Mouse (Mus musculus) layer of hippocampus, postnatal 25 days (tissue): ENCODE data around the gene Wbp2nl. TPM values are rescaled to one million over a fixed set of nuclear protein-coding genes. Genes with fewer than 3 reads are reported as not detected.

Experiments used
- DNase-seq, 2 experiments: peaks; one replicate each; pipeline ENCODE4 v3.0.0; 2022; ENCODE audit warnings: mixed read lengths in 2 of 2, low spot score in 1 of 2; ENCODE audit errors: extremely low spot score in 1 of 2
- total RNA-seq, 2 experiments: library from RNA; stranded (reverse); gene quantifications; 2 replicates each; pipeline ENCODE4 v1.2.3; 2021

Gene Wbp2nl
- total RNA-seq, 2 experiments from 2014 or later = not detected

- DNase-seq = no peak
Measured at GRCm38 (mm10) chr15:82308416-82308815, 9.7 kb downstream of the Wbp2nl start.

DNA sequence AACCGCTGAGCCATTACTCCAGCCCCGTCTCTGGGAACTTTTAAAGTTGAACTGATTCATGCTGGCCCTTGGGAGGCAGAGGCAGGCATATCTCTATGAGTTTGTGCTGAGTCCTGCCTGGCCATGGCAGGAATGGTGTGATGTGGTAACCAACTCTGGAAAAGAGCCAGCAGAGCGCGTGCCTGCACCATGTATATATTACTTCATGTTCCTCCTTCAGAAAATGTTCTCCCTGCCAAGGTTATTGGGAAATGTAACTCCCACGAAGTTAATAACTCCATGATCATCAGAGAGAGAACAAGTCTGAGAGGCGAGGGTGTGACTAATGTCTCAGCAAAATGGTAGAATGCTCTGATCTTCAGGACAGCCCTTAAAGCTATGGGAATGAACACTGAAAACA lies 19.1 kb downstream of the Wbp2nl start:
- no peak for DNase-seq

DNA sequence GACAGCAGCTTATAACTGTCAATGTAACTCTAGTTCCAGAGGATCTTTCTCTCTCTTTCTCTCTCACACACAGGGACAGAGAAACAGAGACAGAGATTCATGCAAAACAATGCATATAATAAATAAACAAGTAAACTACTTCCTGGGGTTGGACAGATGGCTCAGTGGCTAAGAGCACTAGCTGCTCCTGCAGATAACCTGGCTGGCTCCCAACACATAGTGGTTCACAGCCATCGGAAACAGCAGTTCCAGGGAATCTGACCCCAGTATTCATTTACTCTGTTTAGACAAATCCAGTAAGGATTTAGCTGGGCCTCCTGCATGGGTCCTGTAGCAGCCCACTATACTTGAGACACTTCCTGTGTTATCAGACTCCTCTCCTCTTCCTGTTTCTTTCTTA lies 20.9 kb downstream of the Wbp2nl start:
- no peak for DNase-seq

GRCm38 (mm10) chr15:82322195-82322594 lies 23.4 kb downstream of the Wbp2nl start:
- no peak for DNase-seq

- no peak for DNase-seq
Measured at GRCm38 (mm10) chr15:82325382-82325781, 26.6 kb downstream of the Wbp2nl start.

- no peak for DNase-seq
Measured at GRCm38 (mm10) chr15:82335194-82335593, 36.4 kb downstream of the Wbp2nl start.

DNA sequence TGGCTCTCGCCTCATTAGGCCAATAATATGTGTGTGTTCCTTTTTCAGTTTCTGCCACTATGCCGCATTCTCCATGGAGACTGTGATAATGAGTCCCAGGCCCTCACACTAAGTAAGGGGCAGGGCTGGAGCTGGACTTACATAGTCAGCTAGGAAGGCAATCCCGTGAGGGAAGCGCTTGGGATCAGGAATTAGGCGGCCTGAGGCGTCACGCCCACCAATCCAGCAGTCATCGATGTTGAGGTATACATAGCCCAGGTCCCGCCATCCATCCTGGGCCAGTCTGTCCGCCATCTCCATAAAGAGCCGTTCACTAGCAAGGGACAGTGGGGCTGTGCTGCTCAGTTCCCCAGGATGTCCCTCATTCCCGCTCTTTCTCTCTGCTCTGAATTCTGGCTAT lies 37.9 kb downstream of the Wbp2nl start:
- DNase-seq = no peak

DNA sequence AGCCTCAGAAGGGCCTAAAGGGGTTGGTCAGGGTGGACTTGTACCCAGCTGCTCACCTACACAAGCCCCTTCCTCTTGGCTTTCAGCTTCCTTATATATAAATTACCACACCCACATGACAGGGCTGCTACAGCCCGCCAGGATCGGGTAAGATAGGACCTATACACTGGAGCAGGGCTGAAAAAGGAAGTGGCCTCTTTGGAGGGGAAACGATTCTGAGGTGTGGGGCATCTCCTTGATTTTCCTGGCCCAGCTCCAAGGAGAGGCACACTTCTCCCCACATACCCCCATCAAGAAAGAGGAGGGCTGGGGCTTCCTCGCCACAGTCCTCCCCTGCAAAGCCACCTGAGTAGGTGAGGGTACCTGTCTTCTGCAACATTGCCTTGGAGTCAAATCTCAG lies 39.1 kb downstream of the Wbp2nl start:
- no peak for DNase-seq

GRCm38 (mm10) chr15:82338593-82339112 lies 39.9 kb downstream of the Wbp2nl start, which contains the start of the genes Naga, Pheta2 and Smdt1:
Gene Naga (minus strand): TSS chr15:82338925.
Gene Pheta2 (plus strand): TSS chr15:82338942.
Gene Smdt1 (plus strand): TSS chr15:82338959.
- peak; percentile 89 to 90 for DNase-seq

- no peak for DNase-seq
Measured at GRCm38 (mm10) chr15:82339150-82339549, 40.4 kb downstream of the Wbp2nl start.

GRCm38 (mm10) chr15:82339634-82340254 lies 41.0 kb downstream of the Wbp2nl start:
- no peak for DNase-seq

DNA sequence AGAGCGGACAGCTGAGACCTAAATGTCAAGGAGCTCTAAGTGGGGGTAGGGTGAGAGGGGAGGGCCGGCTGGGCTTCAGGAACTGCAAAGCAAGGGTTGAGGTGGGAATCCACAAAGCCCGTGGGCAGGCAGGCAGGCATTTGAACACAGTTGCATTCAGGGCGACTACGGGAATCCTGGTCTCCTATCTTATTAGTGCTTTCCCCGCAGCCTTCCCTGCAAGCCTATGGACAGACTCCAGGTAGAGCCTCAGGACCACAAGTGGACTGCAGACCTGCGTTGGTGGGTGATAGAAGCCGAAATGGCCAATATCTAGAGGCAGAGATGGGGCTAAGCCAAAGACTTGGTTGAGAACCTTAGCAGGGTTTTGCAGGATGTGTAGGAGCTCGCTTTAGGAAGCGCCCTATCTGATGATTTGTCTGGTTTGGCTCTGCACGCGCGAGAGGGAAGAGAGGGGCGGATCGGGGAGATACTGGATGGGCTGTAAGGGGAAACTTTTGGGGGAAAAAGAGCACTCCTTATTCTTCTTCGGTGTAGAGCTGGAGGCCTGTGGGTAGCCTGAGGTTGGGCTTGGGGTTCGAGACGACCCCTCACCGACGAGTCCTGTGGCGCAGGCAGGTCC lies 41.8 kb downstream of the Wbp2nl start:
- no peak for DNase-seq

DNA sequence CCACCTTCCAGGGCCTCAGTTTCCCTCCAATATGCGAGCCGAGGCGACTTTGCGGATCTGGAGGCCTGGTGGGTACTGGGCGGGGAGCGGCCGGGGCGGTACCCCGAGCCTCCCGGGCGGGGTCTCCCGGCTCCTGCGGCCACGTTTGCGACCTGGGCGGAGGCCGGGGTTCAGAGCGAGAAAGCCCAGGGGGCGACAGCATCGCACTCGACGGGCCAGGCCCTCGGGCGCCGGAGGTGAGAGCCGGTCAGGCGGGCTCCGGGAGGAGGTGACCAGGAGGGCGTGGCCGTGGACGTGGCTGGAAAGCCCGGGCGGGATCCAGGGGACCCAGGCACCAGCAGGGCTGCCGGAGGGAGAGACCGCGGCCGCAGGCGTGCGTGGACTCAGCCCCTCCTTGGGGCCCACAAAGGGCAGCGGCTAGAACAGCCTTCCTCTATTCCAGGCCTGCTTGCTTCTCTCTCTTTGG lies 42.3 kb downstream of the Wbp2nl start:
- no peak for DNase-seq

GRCm38 (mm10) chr15:82341675-82342542 lies 43.2 kb downstream of the Wbp2nl start:
- DNase-seq = no peak

- DNase-seq = no peak
Measured at GRCm38 (mm10) chr15:82342543-82342935, 43.8 kb downstream of the Wbp2nl start.

GRCm38 (mm10) chr15:82343368-82344287 lies 44.9 kb downstream of the Wbp2nl start:
- DNase-seq = no peak

DNA sequence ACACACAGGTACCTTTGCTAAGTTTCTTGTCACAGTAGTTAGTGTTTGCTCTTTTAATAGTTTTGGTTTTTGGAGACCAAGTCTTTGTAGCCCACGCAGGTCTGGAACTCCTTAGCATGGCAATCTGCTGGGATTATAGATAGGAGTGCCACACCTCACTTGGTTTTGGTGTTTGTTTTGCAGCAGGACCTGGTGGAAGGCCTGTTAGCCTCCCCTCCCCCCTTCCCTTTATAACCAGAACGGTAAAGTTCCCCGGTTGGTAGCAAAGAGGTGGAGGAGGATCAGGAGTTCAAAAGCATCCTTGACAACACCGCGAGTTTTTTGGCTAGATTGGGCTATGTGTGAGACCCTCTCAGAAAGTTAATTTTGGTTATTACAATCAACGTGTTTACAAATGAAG lies 46.2 kb downstream of the Wbp2nl start:
- no peak for DNase-seq

DNA sequence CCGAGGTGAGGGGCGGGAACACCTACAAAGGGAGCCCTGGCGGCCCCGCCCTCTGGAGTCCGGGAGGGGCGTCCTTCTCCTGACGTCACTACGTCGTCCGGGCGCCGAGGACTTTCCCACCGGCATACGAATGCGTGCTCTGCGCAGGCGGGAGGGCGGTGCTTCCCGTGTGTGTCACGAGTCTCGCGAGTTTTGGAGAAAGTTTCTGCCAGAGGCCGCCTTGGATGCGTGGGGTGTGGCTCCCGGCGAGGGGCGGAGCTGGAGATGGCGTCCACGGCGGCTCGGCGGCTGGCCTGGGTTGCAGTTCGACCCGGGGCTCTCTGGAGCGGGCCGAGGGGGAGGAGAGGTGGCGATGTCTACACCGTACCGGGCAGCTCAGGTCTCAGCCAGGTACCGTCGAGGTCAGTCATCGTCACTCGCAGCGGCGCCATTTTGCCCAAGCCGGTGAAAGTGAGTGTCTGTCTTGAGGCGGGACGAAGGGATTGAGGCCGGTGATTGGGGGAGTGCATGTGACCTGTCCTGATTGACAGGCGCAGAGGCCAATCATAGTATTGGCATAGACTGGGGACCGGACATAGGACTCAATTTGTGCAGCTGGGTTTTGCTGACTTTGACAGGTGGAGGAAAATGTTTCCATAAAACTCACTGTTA lies 47.2 kb downstream of the Wbp2nl start:
- DNase-seq = peak; percentile 92 to 95

DNA sequence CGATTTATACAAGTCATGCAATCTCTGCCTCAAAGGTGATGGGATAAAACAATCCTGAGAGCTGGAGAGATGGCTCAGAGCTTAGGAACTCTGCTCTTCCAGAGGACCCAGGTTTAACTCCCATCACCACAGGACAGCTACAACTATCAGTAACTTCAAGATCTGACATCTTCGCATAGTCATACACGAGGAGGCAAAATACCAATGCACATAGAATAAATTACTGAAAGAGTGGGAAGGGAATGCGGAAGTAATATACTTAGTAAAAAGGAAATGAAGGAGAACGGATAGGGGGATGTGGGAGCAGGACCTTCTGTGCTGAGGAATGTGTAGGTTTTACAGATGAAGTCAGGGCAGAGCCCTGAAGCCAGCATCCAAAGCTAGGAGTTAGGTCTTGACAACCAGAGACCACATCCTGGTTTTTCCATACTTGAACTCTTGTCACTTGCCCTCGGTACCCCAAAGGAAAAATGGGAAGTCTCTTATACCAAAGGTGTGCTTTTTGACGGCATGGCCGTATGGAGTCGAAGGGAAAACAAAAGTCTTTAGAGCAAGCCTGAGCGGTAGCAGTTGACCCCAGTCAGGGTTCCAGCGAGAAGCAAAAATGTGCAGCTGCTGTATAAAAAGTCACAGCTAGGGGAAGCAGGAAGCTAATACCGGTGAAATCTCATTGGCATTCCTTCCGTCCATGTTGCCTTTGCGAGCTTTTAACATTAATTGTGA lies 48.0 kb downstream of the Wbp2nl start:
- no peak for DNase-seq
